Mouse (Mus musculus): Measurements from ENCODE around the gene Optn.

DNA sequence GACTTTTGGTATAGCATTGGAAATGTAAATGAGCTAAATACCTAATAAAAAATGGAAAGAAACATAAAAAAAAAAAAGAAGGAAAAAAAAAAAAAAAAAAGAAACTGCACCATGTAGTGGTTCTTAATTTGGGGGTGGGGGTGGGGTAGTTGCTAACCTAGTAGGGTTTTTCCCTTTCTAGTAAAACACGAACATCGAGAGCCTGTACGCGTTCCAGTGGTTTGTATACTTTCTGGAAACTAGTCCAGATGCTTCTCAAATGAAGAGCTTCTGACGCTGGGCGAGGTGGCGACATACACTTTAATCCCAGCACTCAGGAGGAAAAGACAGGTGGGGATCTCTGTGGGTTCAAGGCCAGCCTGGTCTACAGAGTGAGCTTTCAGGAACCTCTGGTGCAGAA, 46.9 kb downstream of the Optn start:
- TF ChIP-seq POLR2A (IDR thresholded peaks at IDR 0.05; ENCODE audit: insufficient read length, low read depth) (no peak), MYOG (IDR thresholded peaks at IDR 0.05; ENCODE audit: control insufficient read depth in 1 of 3, insufficient read depth in 1 of 3, insufficient read length in 2 of 3, low read depth in 2 of 3) (no peak), E2F4 (IDR thresholded peaks at IDR 0.05; ENCODE audit: insufficient read depth) (no peak), TCF3 (IDR thresholded peaks at IDR 0.05; ENCODE audit: insufficient read length, low read depth) (no peak), CEBPB (IDR thresholded peaks at IDR 0.05; ENCODE audit: insufficient read depth, poor library complexity, severe bottlenecking) (no peak), MAX (IDR thresholded peaks at IDR 0.05; ENCODE audit: low read depth) (no peak), POLR2AphosphoS2 (IDR thresholded peaks at IDR 0.05; ENCODE audit: insufficient read length, low read depth) (no peak), USF1 (IDR thresholded peaks at IDR 0.05; ENCODE audit: low read depth) (no peak), TCF12 (IDR thresholded peaks at IDR 0.05; ENCODE audit: insufficient read depth, poor library complexity, severe bottlenecking) (no peak), REST (IDR thresholded peaks at IDR 0.05; ENCODE audit: insufficient read depth, insufficient read length) (no peak), MYOD1 (IDR thresholded peaks at IDR 0.05; ENCODE audit: control insufficient read depth in 1 of 3, insufficient read length in 2 of 3, low read depth in 2 of 3) (no peak)

All from myocyte (in vitro differentiated cells).